In the genomic region with DNA sequence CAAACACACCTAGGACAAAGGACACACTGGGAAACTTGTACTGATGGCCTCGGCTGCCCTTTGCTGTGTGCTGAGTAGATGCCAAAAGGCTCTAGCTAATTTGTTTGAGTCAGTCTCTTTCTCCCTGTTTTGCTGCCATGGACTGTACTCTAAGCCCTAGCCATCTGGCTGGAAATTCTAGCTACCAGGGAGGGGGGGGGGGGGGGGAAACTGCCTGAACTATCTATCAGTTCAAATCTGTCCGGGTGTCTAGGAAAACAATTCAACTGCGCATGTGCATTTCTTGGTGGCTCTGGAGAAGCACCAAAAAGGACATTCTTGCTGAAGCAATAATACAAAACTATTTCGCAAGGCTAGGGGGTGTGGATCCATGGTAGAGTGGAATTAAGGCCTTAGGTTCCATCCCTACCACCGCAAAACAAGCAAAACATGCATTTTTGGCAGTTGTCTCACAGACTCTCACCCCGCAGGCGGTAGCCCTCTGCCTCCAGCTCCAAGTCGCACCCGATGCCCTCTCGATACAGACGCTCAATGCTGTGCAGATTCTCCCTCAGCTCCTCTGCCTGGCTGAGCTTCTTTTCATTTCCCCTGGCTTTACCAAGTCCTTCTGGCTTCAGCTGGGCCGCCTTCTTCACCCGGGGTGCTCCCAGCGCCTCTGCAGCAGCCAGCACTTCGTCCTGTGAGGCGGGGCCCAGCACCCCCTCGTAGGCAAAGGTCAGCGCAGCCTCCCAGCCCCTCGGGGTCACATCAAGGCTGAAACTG, we compare ENCODE assay signal across 7 mouse cellular contexts. TPM values are rescaled to one million over a fixed set of nuclear protein-coding genes. Genes with fewer than 3 reads are reported as not detected.
A peak's percentile ranks its signal among the peaks of the same experiment; 100 is the strongest.
DNase-seq lines count a peak whose midpoint lies in the region; ATAC-seq lines count a peak whose summit lies in the region.

No protein-coding gene starts in this region.

- no peak overlapping the region for H3K27ac ChIP-seq in limb, embryonic 12.5 days
- no peak overlapping the region for H3K27ac ChIP-seq in midbrain, embryonic 11.5 days (ENCODE audit: low read depth, low read length)

- peaks cover 39% of the 10 kb centered on the region for H3K27me3 ChIP-seq in limb, embryonic 12.5 days
- no peaks in the 10 kb centered on the region; the same call in none of the 2 replicates for H3K27me3 ChIP-seq in midbrain, embryonic 11.5 days (ENCODE audit: control insufficient read depth, insufficient read depth, low read length)

- WGBS in limb, embryonic 12.5 days = 20% methylated on average over 19 of the region's 19 CpGs
- WGBS in midbrain, embryonic 11.5 days = 16% methylated on average over 19 of the region's 19 CpGs

- peak overlapping the region; percentile 67 for H3K4me2 ChIP-seq in limb, embryonic 12.5 days
- H3K4me2 ChIP-seq in midbrain, embryonic 11.5 days = peak overlapping the region; percentile 66

- H3K4me3 ChIP-seq in limb, embryonic 12.5 days (replicated peaks) = peak overlapping the region; percentile 41
- H3K4me3 ChIP-seq in midbrain, embryonic 11.5 days (ENCODE audit: low read depth, low read length) = peak overlapping the region; percentile 36

- peak; percentile 58 to 67 for DNase-seq in adrenal gland, postnatal 36 days
- DNase-seq in embryo, embryonic 11 days = peak; percentile 30
- peak; percentile 90 for DNase-seq in heart, adult 18-20 months
- peak; percentile 42 for DNase-seq in kidney, adult 18-20 months
- peak; percentile 91 for DNase-seq in midbrain, embryonic 11.5 days (ENCODE audit: low spot score, missing footprints)
- peak; percentile 48 for DNase-seq in telencephalon, adult 2 months (ENCODE audit: low read depth, low spot score)

- peaks cover 8% of the 10 kb centered on the region; the same call in 1 of the 2 replicates for H3K4me1 ChIP-seq in limb, embryonic 12.5 days (replicated peaks)
- peaks cover 5% of the 10 kb centered on the region for H3K4me1 ChIP-seq in midbrain, embryonic 11.5 days (ENCODE audit: control insufficient read depth, insufficient read depth, low read length)

- no peaks in the 10 kb centered on the region for H3K9me3 ChIP-seq in limb, embryonic 12.5 days
- no peaks in the 10 kb centered on the region for H3K9me3 ChIP-seq in midbrain, embryonic 11.5 days (ENCODE audit: control insufficient read depth, low read length)

- H3K9ac ChIP-seq in limb, embryonic 12.5 days (replicated peaks) = peak overlapping the region; percentile 48; the same call in 1 of the 2 replicates
- peak overlapping the region; percentile 56 for H3K9ac ChIP-seq in midbrain, embryonic 11.5 days (ENCODE audit: low read length)

- no peak for ATAC-seq in limb, embryonic 12.5 days (ENCODE audit: insufficient number of reproducible peaks, insufficient read depth, low FRiP score, low TSS enrichment, low read depth)
- ATAC-seq in midbrain, embryonic 11.5 days (ENCODE audit: low FRiP score) = peak; percentile 65; the same call in 1 of the 2 replicates

- no peaks in the 10 kb centered on the region for H3K36me3 ChIP-seq in limb, embryonic 12.5 days
- no peaks in the 10 kb centered on the region for H3K36me3 ChIP-seq in midbrain, embryonic 11.5 days (ENCODE audit: control insufficient read depth, insufficient read depth, low read length)

RNA-seq across cellular contexts. Expression of a gene that starts 1.1 kb away (rescaled TPM):
- under 1 TPM; 0.50 to 0.63 TPM for total RNA-seq in adrenal gland, postnatal 36 days (2021)
- 10 to 100 TPM; 17.0 to 21.9 TPM for total RNA-seq in heart, adult 18-20 months (2021)
- 0.11 TPM in 1 of 2 replicates, not detected in the other for polyA plus RNA-seq in limb, embryonic 12.5 days (2016; fragmentation: Nextera tagmentation; extraction: Ambion mirVana)
- polyA plus RNA-seq in midbrain, embryonic 11.5 days (2014; fragmentation: Nextera tagmentation; extraction: Ambion mirVana) = 0.15 and 0.25 TPM in 2 replicates

RNA-seq across cellular contexts. Expression of a gene that starts 25.8 kb away (rescaled TPM):
- 10 to 100 TPM; 18.2 to 21.6 TPM for total RNA-seq in adrenal gland, postnatal 36 days (2021)
- total RNA-seq in heart, adult 18-20 months (2021) = 10 to 100 TPM; 10.4 to 11.6 TPM
- polyA plus RNA-seq in limb, embryonic 12.5 days (2016; fragmentation: Nextera tagmentation; extraction: Ambion mirVana) = 5.5 and 7.4 TPM in 2 replicates
- 4.9 and 5.5 TPM in 2 replicates for polyA plus RNA-seq in midbrain, embryonic 11.5 days (2014; fragmentation: Nextera tagmentation; extraction: Ambion mirVana)

RNA-seq across cellular contexts. Expression of a gene that starts 28.5 kb away (rescaled TPM):
- total RNA-seq in adrenal gland, postnatal 36 days (2021) = 10 to 100 TPM; 42.9 to 57.8 TPM
- total RNA-seq in heart, adult 18-20 months (2021) = 10 to 100 TPM; 70.2 to 74.5 TPM
- 168 and 171 TPM in 2 replicates for polyA plus RNA-seq in limb, embryonic 12.5 days (2016; fragmentation: Nextera tagmentation; extraction: Ambion mirVana)
- polyA plus RNA-seq in midbrain, embryonic 11.5 days (2014; fragmentation: Nextera tagmentation; extraction: Ambion mirVana) = 157 and 165 TPM in 2 replicates

RNA-seq across cellular contexts. Expression of a gene that starts 28.6 kb away (rescaled TPM):
- 10 to 100 TPM; 61.0 to 89.4 TPM for total RNA-seq in adrenal gland, postnatal 36 days (2021)
- total RNA-seq in heart, adult 18-20 months (2021) = 10 to 100 TPM; 27.0 to 31.7 TPM
- polyA plus RNA-seq in limb, embryonic 12.5 days (2016; fragmentation: Nextera tagmentation; extraction: Ambion mirVana) = 350 and 374 TPM in 2 replicates
- 401 and 413 TPM in 2 replicates for polyA plus RNA-seq in midbrain, embryonic 11.5 days (2014; fragmentation: Nextera tagmentation; extraction: Ambion mirVana)

RNA-seq across cellular contexts. Expression of a gene that starts 34.5 kb away (rescaled TPM):
- 10 to 100 TPM; 58.5 to 65.6 TPM for total RNA-seq in adrenal gland, postnatal 36 days (2021)
- total RNA-seq in heart, adult 18-20 months (2021) = 10 to 100 TPM; 20.5 to 25.8 TPM
- 58.7 and 59.1 TPM in 2 replicates for polyA plus RNA-seq in limb, embryonic 12.5 days (2016; fragmentation: Nextera tagmentation; extraction: Ambion mirVana)
- 48.4 and 59.0 TPM in 2 replicates for polyA plus RNA-seq in midbrain, embryonic 11.5 days (2014; fragmentation: Nextera tagmentation; extraction: Ambion mirVana)

Comparison
In these comparisons a context has a peak if more than half of its experiments do, and no peak if none do; other contexts are left out.
1. DNase-seq: peak in every context shown above with its lines; median percentile 91 in midbrain, embryonic 11.5 days; 90 in heart, adult 18-20 months; 62 in adrenal gland, postnatal 36 days; 48 in telencephalon, adult 2 months; 42 in kidney, adult 18-20 months; 30 in embryo, embryonic 11 days.
2. RNA of a gene that starts 1.1 kb away (total RNA-seq): 17.0 to 21.9 TPM in heart, adult 18-20 months; 0.50 to 0.63 TPM in adrenal gland, postnatal 36 days; every median in the first group is over 10 times any median in the second.